Mouse (Mus musculus) ovary, adult 2 months (tissue): Measurements from ENCODE around the gene Rsg1. TPM values are rescaled to one million over a fixed set of nuclear protein-coding genes. Genes with fewer than 3 reads are reported as not detected.

Source experiments
- polyA plus RNA-seq: library from polyadenylated mRNA; depleted of rRNA; stranded (reverse); fragments of >200 nt; gene quantifications from 2 replicates; pipeline ENCODE4 v1.2.3, GENCODE M21; 2012; rRNA removed

The Rsg1 gene
- polyA plus RNA-seq = 3.8 and 4.5 TPM in 2 replicates

GRCm38 (mm10) chr4:141213770-141214336 is at the start of gene Rsg1:
Gene Rsg1 (plus strand): TSS chr4:141213956.

DNA sequence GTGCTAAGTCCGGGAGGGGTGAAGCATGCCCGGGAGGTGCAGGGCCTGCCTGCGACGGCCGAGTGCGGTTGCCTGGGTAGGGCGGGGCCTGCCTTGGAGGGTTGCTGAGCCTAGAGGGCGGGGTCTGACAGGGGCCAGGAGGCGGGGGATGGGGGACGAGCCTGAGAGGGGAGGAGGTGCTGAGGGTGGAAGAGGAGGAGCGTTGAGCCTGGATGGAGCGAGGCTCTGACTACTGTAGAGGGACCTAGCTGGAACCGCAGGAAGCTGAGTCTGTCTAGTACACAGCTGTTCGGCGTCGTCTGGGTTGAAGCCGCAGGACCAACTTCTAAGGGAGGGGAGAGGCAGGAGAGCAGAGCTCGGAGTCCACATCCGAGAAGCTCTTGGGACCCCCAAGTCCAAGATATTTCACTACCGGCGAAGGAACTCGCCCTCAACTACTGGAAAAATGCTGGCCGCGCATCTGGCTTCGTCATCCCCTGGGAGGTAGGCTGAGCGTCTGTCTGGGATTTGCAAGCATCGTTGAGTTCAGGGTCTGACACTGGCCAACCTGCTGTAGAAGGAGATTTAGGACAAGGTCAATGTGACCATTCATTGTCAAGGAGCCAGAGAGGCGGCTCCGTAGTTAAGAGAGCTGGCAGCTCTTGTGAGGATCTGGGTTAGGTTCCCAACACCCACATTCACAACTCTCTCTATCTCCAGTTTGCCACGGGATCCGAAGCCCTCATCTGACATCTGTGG is 25.8 kb downstream of the Rsg1 start, which contains the start of gene Arhgef19:
Arhgef19 (plus strand) TSS at position 112 of the 738 bp plus-strand sequence.

Other genes with a start within 250 kb of the Rsg1 start
- gene Atp13a2, start 227.1 kb upstream of the Rsg1 start, polyA plus RNA-seq = 280 and 314 TPM in 2 replicates
- gene Mfap2, start 203.5 kb upstream of the Rsg1 start, polyA plus RNA-seq = 393 and 502 TPM in 2 replicates
- gene Crocc, start 153.4 kb upstream of the Rsg1 start, polyA plus RNA-seq = 51.6 and 59.3 TPM in 2 replicates
- gene Necap2, start 135.6 kb upstream of the Rsg1 start, polyA plus RNA-seq = 63.9 and 73.7 TPM in 2 replicates
- gene Spata21, start 125.6 kb upstream of the Rsg1 start, polyA plus RNA-seq = 0.42 and 0.85 TPM in 2 replicates
- 53.7 and 55.4 TPM in 2 replicates for gene Szrd1, start 74.2 kb upstream of the Rsg1 start, polyA plus RNA-seq
- gene Fbxo42, start 66.0 kb upstream of the Rsg1 start, polyA plus RNA-seq = 16.9 and 18.5 TPM in 2 replicates
- gene Arhgef19, start 25.5 kb downstream of the Rsg1 start, polyA plus RNA-seq = 25.2 and 27.8 TPM in 2 replicates
- 11.6 and 14.6 TPM in 2 replicates for gene Epha2, start 87.3 kb downstream of the Rsg1 start, polyA plus RNA-seq
- 4.6 and 6.3 TPM in 2 replicates for gene Fam131c, start 154.3 kb downstream of the Rsg1 start, polyA plus RNA-seq
- not detected in 2 replicates for gene Clcnka, start 184.8 kb downstream of the Rsg1 start, polyA plus RNA-seq
- not detected in 2 replicates for gene Clcnkb, start 202.1 kb downstream of the Rsg1 start, polyA plus RNA-seq
- gene Hspb7, start 206.8 kb downstream of the Rsg1 start, polyA plus RNA-seq = 15.4 and 16.0 TPM in 2 replicates
- gene Srarp, start 222.1 kb downstream of the Rsg1 start, polyA plus RNA-seq = 1.9 and 2.3 TPM in 2 replicates
- 61.4 and 64.3 TPM in 2 replicates for gene Zbtb17, start 230.7 kb downstream of the Rsg1 start, polyA plus RNA-seq